Mouse (Mus musculus) intestine, embryonic 14.5 days (tissue): ENCODE results near the gene Pknox2. TPM values are rescaled to one million over a fixed set of nuclear protein-coding genes. Genes with fewer than 3 reads are reported as not detected.

ENCODE experiments used
- ATAC-seq: fragments of 200-750 bp; cut with Nextera tagmentation; replicated peaks from 2 replicates; pipeline ENCODE4 v1.8.0; 2017; ENCODE audit warnings: low read depth, moderate number of reproducible peaks, moderate TSS enrichment, moderate library complexity; ENCODE audit not compliant: low FRiP score, low TSS enrichment
- DNase-seq: peaks from one replicate; pipeline ENCODE4 v3.0.0-alpha.2; 2018; ENCODE audit warnings: low spot score
- H3K27ac ChIP-seq: fragments of 300-500 bp; sonication (generic); 2 replicates; pipeline ENCODE4 v1.5.1; 2014; ENCODE audit warnings: low read depth, mild to moderate bottlenecking, control low read depth
- H3K27me3 ChIP-seq: fragments of 300-500 bp; sonication (generic); replicated peaks from 2 replicates; pipeline ENCODE4 v1.6.1; 2014; ENCODE audit warnings: low read length, control low read depth; ENCODE audit not compliant: control insufficient read depth, insufficient read depth
- H3K36me3 ChIP-seq: fragments of 300-500 bp; sonication (generic); 2 replicates; pipeline ENCODE4 v1.6.1; 2014; ENCODE audit warnings: low read length, control low read depth; ENCODE audit not compliant: control insufficient read depth, insufficient read depth
- H3K4me1 ChIP-seq: fragments of 300-500 bp; sonication (generic); replicated peaks from 2 replicates; pipeline ENCODE4 v1.6.1; 2014; ENCODE audit warnings: low read length, control low read depth, mixed read lengths; ENCODE audit not compliant: control insufficient read depth, insufficient read depth
- H3K4me2 ChIP-seq: fragments of 300-500 bp; sonication (generic); 2 replicates; pipeline ENCODE4 v1.6.1; 2014; ENCODE audit warnings: low read length
- H3K4me3 ChIP-seq: fragments of 300-500 bp; sonication (generic); 2 replicates; pipeline ENCODE4 v1.5.1; 2014; ENCODE audit warnings: low read depth, low read length, control low read depth, mixed read lengths
- H3K9ac ChIP-seq: fragments of 300-500 bp; sonication (generic); 2 replicates; pipeline ENCODE4 v1.6.1; 2014; ENCODE audit warnings: mild to moderate bottlenecking, low read length
- H3K9me3 ChIP-seq: fragments of 300-500 bp; sonication (generic); 2 replicates; pipeline ENCODE4 v1.6.1; 2016; ENCODE audit warnings: low read length, control low read depth; ENCODE audit not compliant: control insufficient read depth
- WGBS: fragments of 180-500 bp; shearing (Covaris S2); extraction: QIAGEN DNeasy Blood & Tissue Kit; methylation state at CpG from one replicate; pipeline ENCODE4 v1.1.7; 2014; 5-methylcytosine and 5-hydroxymethylcytosine counted together
- polyA plus RNA-seq: library from polyadenylated mRNA; unstranded; fragments of >200 nt; fragmentation: Nextera tagmentation; extraction: Ambion mirVana; gene quantifications from 2 replicates; pipeline ENCODE4 v1.2.1, GENCODE M21; 2014

Gene Pknox2
- 8.8 and 9.6 TPM in 2 replicates for polyA plus RNA-seq

DNA sequence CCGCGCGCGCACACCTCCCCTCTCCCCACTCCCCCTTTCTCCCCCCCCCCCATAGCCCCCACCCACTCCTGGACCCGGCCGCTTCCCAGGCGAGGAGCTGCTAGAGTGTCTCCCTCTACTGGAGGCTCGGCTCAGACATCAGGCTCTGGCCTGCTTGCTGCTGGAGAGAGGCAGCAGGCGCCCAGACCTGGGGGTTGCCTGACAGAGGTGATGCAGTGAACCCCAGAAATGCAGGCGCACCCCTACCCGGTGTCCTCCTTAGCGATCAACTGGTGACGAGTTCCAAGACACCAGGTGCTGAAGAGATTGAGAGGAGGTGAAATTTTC, at the start of gene Pknox2:
Gene Pknox2 (minus strand): TSS at position 49 of the 327 bp plus-strand sequence.
- Histone ChIP-seq H3K27me3 (0 out of 2 replicates have a peak, but pooled peaks cover 6% of the 10 kb centered on the region), H3K9ac (peak within 1 kb of the TSS; percentile 92), H3K27ac (peak within 1 kb of the TSS; percentile 97), H3K4me3 (peak within 1 kb of the TSS; percentile 61), H3K4me2 (peak within 1 kb of the TSS; percentile 78), H3K4me1 (peaks cover 21% of the 10 kb centered on the region), H3K36me3 (no peaks in the 10 kb centered on the region), H3K9me3 (no peaks in the 10 kb centered on the region)
- ATAC-seq (peak; percentile 85), DNase-seq (no peak)
- 2% methylated on average over 9 of the region's 13 CpGs for WGBS

DNA sequence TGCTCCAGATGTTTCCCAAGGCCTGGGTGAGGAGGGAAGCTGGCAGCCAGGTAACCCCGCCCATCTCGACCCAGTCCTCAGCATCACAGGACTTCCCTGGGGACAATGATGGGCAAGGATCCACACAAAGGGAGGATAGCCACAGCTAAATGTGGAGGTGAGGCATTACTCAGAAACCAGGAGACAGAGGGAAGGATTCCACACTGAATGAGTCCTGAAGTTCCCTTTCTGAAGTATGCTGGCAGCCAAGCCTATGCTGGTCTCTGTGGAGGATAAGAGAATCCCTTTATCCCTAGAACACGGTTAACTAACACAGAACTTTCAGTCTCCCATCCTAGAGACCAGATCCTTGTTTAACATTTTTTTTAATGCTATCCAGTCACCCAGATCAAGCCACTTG, 40.8 kb upstream of the Pknox2 start:
- no peaks in the 10 kb centered on the region for H3K9me3 ChIP-seq
- no peaks in the 10 kb centered on the region for H3K4me1 ChIP-seq
- no peak overlapping the region for H3K4me3 ChIP-seq
- no peak overlapping the region for H3K27ac ChIP-seq
- no peak overlapping the region for H3K9ac ChIP-seq
- no peak overlapping the region for H3K4me2 ChIP-seq
- DNase-seq (no peak), ATAC-seq (no peak)
- 87% methylated on average over 3 of the region's 3 CpGs for WGBS
- H3K27me3 ChIP-seq, result no peaks in the 10 kb centered on the region
- no peaks in the 10 kb centered on the region for H3K36me3 ChIP-seq

DNA sequence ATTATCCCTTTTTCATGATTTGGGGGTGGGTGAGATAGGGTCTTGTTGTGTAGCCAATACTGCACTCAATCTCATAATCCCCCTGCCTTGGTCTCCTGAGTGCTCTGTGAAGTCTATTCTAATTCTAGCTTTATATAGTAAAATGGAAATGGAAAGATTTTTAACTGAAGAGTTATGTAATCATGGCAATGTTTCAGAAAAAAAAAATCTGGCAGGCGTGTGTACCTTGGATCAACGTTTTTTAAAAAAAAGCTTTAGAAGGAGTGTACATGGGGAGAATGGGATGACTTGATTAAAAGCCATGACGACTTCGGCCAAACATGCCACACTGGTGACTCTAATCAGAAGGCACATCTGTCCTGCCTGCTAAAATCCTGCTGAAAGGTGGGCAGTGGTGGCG, 40.2 kb upstream of the Pknox2 start:
- 86% methylated on average over 5 of the region's 5 CpGs for WGBS
- Histone ChIP-seq H3K27ac (no peak overlapping the region), H3K9ac (no peak overlapping the region), H3K9me3 (no peaks in the 10 kb centered on the region), H3K36me3 (no peaks in the 10 kb centered on the region), H3K4me2 (no peak overlapping the region), H3K4me3 (no peak overlapping the region), H3K4me1 (no peaks in the 10 kb centered on the region), H3K27me3 (no peaks in the 10 kb centered on the region)
- DNase-seq (no peak), ATAC-seq (no peak)

DNA sequence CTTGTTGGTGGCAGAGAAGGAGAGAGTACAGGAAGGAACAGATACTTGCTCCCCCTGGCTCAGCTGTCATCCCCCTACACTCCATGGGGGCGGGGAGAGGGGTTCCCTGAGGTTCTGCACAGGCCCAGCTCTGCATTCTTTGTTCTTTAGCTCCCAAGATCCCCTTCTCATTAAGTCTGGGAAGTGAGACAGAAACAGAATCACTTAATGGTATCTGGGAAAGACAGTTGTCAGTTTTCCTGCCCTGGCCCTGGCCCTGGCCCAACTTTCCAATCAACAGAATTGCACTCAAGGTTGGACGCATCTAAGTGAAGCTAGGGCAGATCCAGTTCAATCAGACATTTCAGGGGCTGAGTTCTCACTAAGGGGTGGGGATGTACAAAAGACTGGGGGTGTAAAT, 36.0 kb upstream of the Pknox2 start:
- 73% methylated on average over 2 of the region's 2 CpGs for WGBS
- DNase-seq, result no peak

DNA sequence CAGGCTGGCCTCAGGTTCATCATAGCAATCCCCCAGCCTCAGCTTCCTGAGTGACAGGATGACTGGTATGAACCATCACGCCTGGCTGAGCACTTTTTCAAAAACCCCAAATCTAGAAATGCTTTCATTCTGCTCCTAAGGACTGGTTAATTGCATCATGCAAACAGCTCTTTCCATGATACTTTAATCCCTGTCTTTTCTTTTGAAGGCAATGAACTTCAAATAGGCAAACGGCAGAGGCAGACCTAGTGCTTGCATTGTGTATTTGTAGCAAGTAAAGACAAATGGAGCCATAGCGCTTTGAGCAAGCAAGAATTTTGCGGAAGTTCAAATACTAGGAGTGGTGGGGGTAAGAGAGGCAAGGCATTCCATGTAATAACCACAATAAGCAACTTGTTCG, 34.4 kb upstream of the Pknox2 start:
- Histone ChIP-seq H3K4me3 (no peak overlapping the region), H3K36me3 (no peaks in the 10 kb centered on the region), H3K4me2 (no peak overlapping the region), H3K4me1 (no peaks in the 10 kb centered on the region), H3K9me3 (no peaks in the 10 kb centered on the region), H3K27me3 (no peaks in the 10 kb centered on the region; the same call in 1 of the 2 replicates), H3K9ac (no peak overlapping the region), H3K27ac (no peak overlapping the region)
- ATAC-seq (no peak), DNase-seq (no peak)
- 77% methylated on average over 5 of the region's 5 CpGs for WGBS

More for the DNA sequence above, 36.0 kb upstream of the Pknox2 start:
- H3K36me3 ChIP-seq, result no peaks in the 10 kb centered on the region
- H3K27me3 ChIP-seq, result no peaks in the 10 kb centered on the region
- no peak for ATAC-seq
- H3K4me2 ChIP-seq, result no peak overlapping the region
- no peak overlapping the region for H3K27ac ChIP-seq
- no peaks in the 10 kb centered on the region for H3K4me1 ChIP-seq
- no peaks in the 10 kb centered on the region for H3K9me3 ChIP-seq
- H3K9ac ChIP-seq, result no peak overlapping the region
- no peak overlapping the region for H3K4me3 ChIP-seq

DNA sequence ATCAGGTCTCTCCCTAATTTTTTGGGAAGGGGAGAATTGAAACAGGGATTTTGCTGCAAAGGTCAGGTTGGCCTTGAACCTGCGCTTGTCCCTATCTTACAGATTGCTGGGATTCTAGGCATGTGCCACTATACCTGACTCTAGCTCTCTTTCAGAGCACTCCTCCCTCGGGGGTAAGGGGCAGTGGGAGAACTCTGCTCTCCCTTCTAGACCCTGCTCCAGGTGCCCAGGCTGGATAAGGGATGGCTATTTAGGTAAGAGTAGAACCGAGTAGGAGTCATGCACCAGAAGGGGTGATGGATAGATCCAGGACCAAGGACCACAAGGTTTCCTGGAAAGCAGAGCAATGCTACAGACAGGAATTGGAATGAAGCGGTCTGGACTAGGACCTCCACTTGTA, 32.4 kb upstream of the Pknox2 start:
- H3K9me3 ChIP-seq, result no peaks in the 10 kb centered on the region
- no peak overlapping the region for H3K9ac ChIP-seq
- 87% methylated on average over 4 of the region's 4 CpGs for WGBS
- H3K27ac ChIP-seq, result no peak overlapping the region
- H3K36me3 ChIP-seq, result no peaks in the 10 kb centered on the region
- no peak overlapping the region for H3K4me3 ChIP-seq
- no peak overlapping the region for H3K4me2 ChIP-seq
- no peak for DNase-seq
- no peak for ATAC-seq
- no peaks in the 10 kb centered on the region; the same call in 1 of the 2 replicates for H3K27me3 ChIP-seq
- no peaks in the 10 kb centered on the region for H3K4me1 ChIP-seq

DNA sequence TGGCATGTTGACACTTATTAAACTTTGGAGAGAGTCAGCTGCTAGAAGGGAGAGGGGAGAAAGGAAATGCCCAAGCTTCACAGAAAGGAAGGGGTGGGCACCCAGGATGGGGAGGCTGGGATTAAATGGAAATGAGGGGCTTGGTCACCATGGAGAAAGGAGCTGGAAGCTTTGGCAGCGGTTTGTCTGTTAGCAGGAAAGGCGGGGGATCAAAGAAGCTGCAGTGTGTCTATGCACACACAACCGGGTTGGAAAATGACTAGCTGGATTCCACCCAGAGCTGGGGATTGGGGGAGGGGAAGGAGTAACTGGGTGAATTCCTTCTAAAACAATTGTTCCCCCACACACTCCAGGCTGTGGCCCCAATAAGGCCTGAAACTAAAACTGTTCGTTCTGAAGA, 31.7 kb upstream of the Pknox2 start:
- 31% methylated on average over 4 of the region's 4 CpGs for WGBS
- DNase-seq, result no peak

DNA sequence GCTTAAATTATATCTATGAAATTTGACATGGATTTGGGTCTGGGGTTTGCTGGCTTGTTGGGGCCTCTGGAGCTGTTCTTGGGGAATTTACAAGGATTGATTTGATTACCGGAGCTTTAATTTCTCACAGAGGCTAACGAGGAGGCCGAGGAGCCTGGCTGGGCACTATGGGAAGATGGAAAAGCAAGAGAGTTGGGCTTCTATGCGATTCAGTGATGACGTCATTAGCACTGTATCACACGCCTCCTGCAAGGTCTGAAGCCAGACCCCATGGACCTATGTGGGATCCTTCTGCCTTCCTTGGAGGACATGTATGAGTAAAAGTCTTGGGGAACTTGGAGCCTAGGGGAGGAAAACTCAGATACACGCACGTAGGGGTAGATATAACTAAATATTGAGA, 30.3 kb upstream of the Pknox2 start:
- Histone ChIP-seq H3K4me1 (no peaks in the 10 kb centered on the region), H3K36me3 (no peaks in the 10 kb centered on the region), H3K27me3 (peaks cover 2% of the 10 kb centered on the region; the same call in 1 of the 2 replicates), H3K9me3 (no peaks in the 10 kb centered on the region), H3K9ac (no peak overlapping the region), H3K4me3 (no peak overlapping the region), H3K4me2 (no peak overlapping the region), H3K27ac (no peak overlapping the region)
- DNase-seq, result peak; percentile 47
- no peak for ATAC-seq
- WGBS, result 53% methylated on average over 8 of the region's 8 CpGs

More for the DNA sequence above, 31.7 kb upstream of the Pknox2 start:
- peaks cover 2% of the 10 kb centered on the region; the same call in 1 of the 2 replicates for H3K27me3 ChIP-seq
- H3K36me3 ChIP-seq, result no peaks in the 10 kb centered on the region
- H3K4me2 ChIP-seq, result no peak overlapping the region
- H3K4me1 ChIP-seq, result no peaks in the 10 kb centered on the region
- H3K9ac ChIP-seq, result no peak overlapping the region
- no peak overlapping the region for H3K27ac ChIP-seq
- H3K4me3 ChIP-seq, result no peak overlapping the region
- ATAC-seq, result no peak
- no peaks in the 10 kb centered on the region for H3K9me3 ChIP-seq

DNA sequence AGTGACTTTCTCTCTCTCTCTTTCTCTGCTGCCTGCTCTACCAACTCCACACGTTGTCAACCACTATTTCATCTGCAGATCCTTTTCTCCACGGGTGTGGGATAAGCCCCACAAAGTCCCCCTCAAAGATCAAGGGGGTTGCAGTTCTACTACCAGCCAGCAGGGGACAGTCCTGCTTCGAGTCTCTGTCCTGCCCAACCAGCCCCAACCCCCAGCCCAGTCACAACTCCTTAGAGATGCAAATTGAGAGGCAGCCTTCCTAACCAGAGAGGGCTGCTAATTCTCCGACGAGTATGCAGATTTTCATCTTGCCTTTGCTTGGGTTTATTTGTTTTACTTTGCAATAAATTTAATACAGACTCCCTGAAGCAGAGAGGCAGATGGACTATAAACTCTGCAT, 29.9 kb upstream of the Pknox2 start:
- H3K4me3 ChIP-seq, result no peak overlapping the region
- H3K27ac ChIP-seq, result no peak overlapping the region
- peaks cover 2% of the 10 kb centered on the region; the same call in 1 of the 2 replicates for H3K27me3 ChIP-seq
- H3K4me2 ChIP-seq, result no peak overlapping the region
- DNase-seq (peak; percentile 68), ATAC-seq (no peak)
- no peaks in the 10 kb centered on the region for H3K9me3 ChIP-seq
- no peak overlapping the region for H3K9ac ChIP-seq
- H3K4me1 ChIP-seq, result no peaks in the 10 kb centered on the region
- H3K36me3 ChIP-seq, result no peaks in the 10 kb centered on the region
- 5% methylated on average over 5 of the region's 5 CpGs for WGBS
